Mouse (Mus musculus) forebrain, embryonic 10.5 days (tissue): ENCODE measurements around the gene Ugt1a5. TPM values are rescaled to one million over a fixed set of nuclear protein-coding genes. Genes with fewer than 3 reads are reported as not detected.
"Not testable (repeated sequence)": the region's sequence is repeated elsewhere in the genome, so short reads cannot be mapped to it uniquely, and the experiment has no call there.

ENCODE experiments used
- DNase-seq: peaks from one replicate; pipeline ENCODE4 v3.0.0-alpha.2; 2017; ENCODE audit warnings: low spot score; ENCODE audit errors: extremely low spot score
- H3K27ac ChIP-seq: fragments of 300-500 bp; sonication (generic); 2 replicates; pipeline ENCODE4 v1.5.1; 2016; ENCODE audit warnings: mild to moderate bottlenecking
- H3K27me3 ChIP-seq: fragments of 300-500 bp; sonication (generic); 2 replicates; pipeline ENCODE4 v1.6.1; 2016; ENCODE audit warnings: mild to moderate bottlenecking; ENCODE audit not compliant: poor library complexity, severe bottlenecking
- H3K36me3 ChIP-seq: fragments of 300-500 bp; sonication (generic); replicated peaks from 2 replicates; pipeline ENCODE4 v1.6.1; 2016; ENCODE audit warnings: mild to moderate bottlenecking, moderate library complexity
- H3K4me1 ChIP-seq: fragments of 300-500 bp; sonication (generic); 2 replicates; pipeline ENCODE4 v1.6.1; 2016
- H3K4me3 ChIP-seq: fragments of 300-500 bp; sonication (generic); 2 replicates; pipeline ENCODE4 v1.5.1; 2016; ENCODE audit warnings: mild to moderate bottlenecking, moderate library complexity
- H3K9me3 ChIP-seq: fragments of 300-500 bp; sonication (generic); 2 replicates; pipeline ENCODE4 v1.6.1; 2016; ENCODE audit warnings: mild to moderate bottlenecking, moderate library complexity
- WGBS: fragments of 180-500 bp; shearing (Covaris S2); methylation state at CpG from one replicate; pipeline ENCODE4 v1.1.7; 2016; 5-methylcytosine and 5-hydroxymethylcytosine counted together
- polyA plus RNA-seq: library from polyadenylated mRNA; unstranded; fragments of >200 nt; fragmentation: Nextera tagmentation; extraction: Ambion mirVana; gene quantifications from 2 replicates; pipeline ENCODE4 v1.2.1, GENCODE M21; 2016

The Ugt1a5 gene
- polyA plus RNA-seq, 1 experiment from 2014 or later = not detected

DNA sequence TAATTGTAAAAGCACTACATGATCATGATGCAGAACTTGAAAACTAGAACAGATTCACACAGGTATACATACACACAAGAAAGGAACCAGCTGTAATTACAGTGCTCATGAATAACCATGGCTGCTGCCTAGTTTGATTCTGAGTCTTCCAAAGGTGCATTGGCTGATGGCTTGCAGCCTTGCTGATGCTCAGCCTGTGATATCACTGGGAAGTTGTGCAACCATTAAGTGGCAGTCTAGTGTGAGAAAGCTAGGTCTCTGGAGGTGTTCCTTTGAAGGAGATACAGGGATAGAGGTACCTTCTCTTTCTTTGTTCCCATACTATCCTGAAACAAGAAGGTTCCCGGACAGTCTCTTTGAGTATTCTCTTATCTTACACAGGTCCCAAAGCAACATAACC, 53.2 kb downstream of the Ugt1a5 start:
- Histone ChIP-seq H3K27me3 (no peaks in the 10 kb centered on the region), H3K4me1 (no peaks in the 10 kb centered on the region), H3K4me3 (no peak overlapping the region), H3K27ac (no peak overlapping the region), H3K9me3 (peaks cover 22% of the 10 kb centered on the region), H3K36me3 (no peaks in the 10 kb centered on the region)
- WGBS = 16% methylated on average over 1 of the region's 1 CpGs
- peak; percentile 22 for DNase-seq

DNA sequence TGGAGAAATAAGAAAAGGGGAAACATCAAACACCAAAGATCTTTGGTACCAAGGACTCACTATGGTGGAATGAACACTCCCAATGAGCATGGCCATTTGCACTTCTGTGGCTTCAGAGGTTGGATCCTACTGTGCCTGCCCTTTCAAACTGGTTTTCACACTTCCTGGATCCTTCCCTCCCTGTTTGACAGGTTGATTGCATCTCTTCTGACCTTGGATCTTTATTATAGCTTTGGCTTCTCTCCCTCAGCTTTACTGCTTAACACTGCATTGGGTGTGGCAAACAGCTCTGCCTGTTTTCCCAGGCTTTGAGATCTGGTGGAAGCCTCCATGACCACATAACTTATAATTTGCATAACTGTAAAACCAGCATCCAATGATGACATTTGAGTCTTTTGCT, 54.5 kb downstream of the Ugt1a5 start:
- DNase-seq = peak; percentile 18
- Histone ChIP-seq H3K4me1 (no peaks in the 10 kb centered on the region), H3K4me3 (no peak overlapping the region), H3K27ac (no peak overlapping the region), H3K9me3 (peaks cover 10% of the 10 kb centered on the region), H3K36me3 (no peaks in the 10 kb centered on the region), H3K27me3 (no peaks in the 10 kb centered on the region)

DNA sequence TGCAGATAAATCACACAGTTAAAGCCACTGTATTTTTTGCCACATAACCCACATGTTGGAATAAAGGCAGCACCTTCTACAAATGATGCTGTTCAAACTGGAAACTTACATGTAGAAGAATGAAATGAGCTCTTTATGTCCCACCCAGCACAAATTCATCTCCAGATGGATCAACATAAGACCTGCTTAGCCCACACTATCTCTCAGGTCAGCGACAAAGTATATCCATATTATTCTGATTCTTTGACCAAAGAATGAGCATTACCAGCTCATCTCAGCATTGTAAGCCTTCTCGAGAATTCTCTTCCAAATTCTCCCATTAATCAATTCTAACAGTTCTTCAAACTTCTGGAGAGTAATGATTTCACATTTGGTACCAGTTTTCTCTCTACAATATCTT, 56.4 kb downstream of the Ugt1a5 start:
- no peak for DNase-seq

DNA sequence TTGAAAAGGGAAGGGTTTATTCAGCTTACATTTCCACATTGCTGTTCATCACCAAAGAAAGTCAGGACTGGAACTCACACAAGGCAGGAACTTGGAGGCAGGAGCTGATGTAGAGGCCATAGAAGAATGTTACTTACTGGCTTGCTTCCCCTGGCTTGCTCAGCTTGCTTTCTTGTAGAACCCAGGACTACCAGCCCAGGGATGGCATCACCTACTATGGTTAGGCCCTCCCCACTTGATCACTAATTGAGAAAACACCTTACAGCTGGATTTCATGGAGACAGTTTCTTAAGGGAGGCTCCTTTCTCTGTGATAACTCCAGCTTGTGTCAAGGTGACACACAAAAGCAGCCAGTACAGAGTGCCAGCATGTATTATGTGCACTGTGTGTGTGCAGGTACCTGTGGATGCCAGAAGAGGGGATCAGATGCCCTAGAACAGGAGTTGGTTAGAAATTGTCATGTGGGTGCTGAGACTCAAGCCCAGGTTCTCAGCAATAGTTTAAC, 57.3 kb downstream of the Ugt1a5 start:
- not testable (repeated sequence) for H3K36me3 ChIP-seq, H3K4me1 ChIP-seq, H3K27ac ChIP-seq, H3K4me3 ChIP-seq, H3K27me3 ChIP-seq
- DNase-seq = peak; percentile 20
- H3K9me3 ChIP-seq = peaks cover 29% of the 10 kb centered on the region

More for the DNA sequence above, 56.4 kb downstream of the Ugt1a5 start:
- no peaks in the 10 kb centered on the region for H3K27me3 ChIP-seq
- no peaks in the 10 kb centered on the region for H3K4me1 ChIP-seq
- no peak overlapping the region for H3K27ac ChIP-seq
- WGBS = 62% methylated on average over 2 of the region's 2 CpGs
- H3K4me3 ChIP-seq = no peak overlapping the region
- H3K36me3 ChIP-seq = no peaks in the 10 kb centered on the region
- peaks cover 20% of the 10 kb centered on the region for H3K9me3 ChIP-seq

DNA sequence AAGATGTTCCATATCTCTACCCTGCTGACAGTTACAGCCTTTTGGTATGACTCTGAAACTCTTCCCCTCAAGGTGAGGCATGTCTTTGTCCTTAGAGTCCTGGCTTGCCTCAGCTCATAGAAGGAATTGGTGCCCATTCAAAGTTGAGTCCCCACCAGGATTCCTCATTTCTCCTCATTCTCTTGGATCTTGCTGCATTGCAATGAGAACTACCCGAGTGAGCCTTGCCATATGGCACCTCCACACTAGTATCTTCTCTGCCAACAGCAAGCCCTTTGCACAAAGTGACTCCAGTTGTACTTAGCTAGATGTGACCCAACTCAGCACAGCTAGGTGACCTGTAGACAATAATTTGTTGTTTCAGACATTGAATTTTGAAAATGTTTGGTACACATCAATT, 57.8 kb downstream of the Ugt1a5 start:
- 61% methylated on average over 1 of the region's 1 CpGs for WGBS
- Histone ChIP-seq H3K4me3 (no peak overlapping the region), H3K27me3 (no peaks in the 10 kb centered on the region), H3K27ac (no peak overlapping the region), H3K36me3 (no peaks in the 10 kb centered on the region), H3K4me1 (no peaks in the 10 kb centered on the region), H3K9me3 (peaks cover 34% of the 10 kb centered on the region)
- DNase-seq = peak; percentile 28

DNA sequence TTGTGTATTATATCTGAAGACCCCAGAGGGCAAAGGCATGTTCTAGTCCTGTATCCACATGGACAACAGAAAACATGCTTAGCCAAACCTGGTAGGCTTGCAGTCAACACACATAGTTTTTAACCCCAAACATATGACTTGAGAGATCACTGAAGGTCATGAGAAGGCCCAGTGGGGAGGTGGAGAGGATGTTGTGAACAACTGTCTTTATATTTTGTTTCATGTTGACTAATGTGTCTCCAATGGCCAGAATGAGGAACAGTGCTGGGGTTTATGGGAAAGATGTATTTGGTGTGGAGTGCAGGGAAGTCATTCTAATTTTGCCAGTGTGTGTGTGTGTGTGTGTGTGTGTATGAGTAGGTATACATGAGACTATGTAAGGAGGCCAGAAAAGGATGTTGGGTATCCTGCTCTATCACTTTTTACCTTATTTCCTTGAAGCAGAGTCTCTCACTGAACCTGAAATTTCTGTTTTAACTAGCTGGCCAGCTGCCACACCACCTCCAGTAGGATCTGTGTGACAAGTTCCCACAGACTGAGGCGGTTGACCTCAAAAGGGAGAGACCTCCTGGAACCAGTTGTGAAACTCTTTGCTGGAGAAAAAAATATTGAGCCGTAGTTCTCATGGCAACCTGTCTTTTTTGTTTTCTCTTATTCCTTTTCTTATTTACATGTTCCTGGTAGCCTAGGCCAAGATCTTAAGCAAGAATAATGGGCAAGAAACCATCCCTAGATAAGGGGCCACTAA, 58.4 kb downstream of the Ugt1a5 start:
- no peak overlapping the region for H3K27ac ChIP-seq
- H3K36me3 ChIP-seq = no peaks in the 10 kb centered on the region
- no peaks in the 10 kb centered on the region for H3K27me3 ChIP-seq
- H3K9me3 ChIP-seq = peaks cover 40% of the 10 kb centered on the region
- no peak overlapping the region for H3K4me3 ChIP-seq
- H3K4me1 ChIP-seq = no peaks in the 10 kb centered on the region
- peak; percentile 27 for DNase-seq
- 74% methylated on average over 2 of the region's 2 CpGs for WGBS

DNA sequence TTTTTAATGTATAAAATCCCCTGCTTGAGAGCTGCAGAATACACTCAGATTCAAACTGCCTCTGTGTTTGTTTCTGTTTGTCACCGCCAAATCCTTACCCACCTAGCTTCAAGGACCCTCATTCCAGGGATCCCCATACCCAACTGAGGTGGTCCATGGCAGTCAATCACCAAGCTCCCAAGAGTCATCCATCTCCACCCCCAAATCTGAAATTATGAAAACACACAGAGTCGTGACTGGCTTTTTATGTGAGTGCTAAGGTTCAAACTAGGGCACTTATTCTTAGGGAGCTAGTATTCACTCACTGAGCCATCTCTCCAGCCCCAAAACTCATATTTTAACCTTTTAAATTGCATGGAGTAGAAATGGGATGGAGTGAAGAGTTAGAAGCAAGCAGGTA, 59.5 kb downstream of the Ugt1a5 start:
- DNase-seq, H3K36me3 ChIP-seq, H3K27me3 ChIP-seq, H3K4me1 ChIP-seq, H3K27ac ChIP-seq, H3K4me3 ChIP-seq: not testable (repeated sequence)
- peaks cover 51% of the 10 kb centered on the region for H3K9me3 ChIP-seq
- WGBS = 43% methylated on average over 2 of the region's 2 CpGs

DNA sequence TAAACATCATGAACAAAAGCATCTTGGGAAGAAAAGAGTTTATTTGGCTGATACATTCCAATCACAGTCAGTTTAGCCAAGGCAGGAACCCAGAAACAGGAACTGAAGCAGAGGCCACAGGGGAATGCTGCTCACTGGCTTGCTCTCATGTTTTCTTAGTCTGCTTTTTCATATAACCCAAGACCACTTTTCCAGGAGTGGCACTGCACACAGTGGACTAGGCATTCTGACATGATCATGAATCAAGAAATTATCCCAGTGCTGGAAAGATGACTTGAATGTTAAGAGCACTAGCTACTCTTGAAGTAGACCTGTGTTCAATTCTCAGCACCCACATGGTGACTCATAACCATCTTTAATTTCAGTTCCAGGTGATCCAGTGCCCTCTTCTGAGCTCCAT, 59.9 kb downstream of the Ugt1a5 start:
- DNase-seq = peak; percentile 14
- H3K27me3 ChIP-seq = no peaks in the 10 kb centered on the region
- no peaks in the 10 kb centered on the region for H3K4me1 ChIP-seq
- H3K4me3 ChIP-seq = no peak overlapping the region
- no peaks in the 10 kb centered on the region for H3K36me3 ChIP-seq
- H3K27ac ChIP-seq = no peak overlapping the region
- peaks cover 56% of the 10 kb centered on the region for H3K9me3 ChIP-seq

DNA sequence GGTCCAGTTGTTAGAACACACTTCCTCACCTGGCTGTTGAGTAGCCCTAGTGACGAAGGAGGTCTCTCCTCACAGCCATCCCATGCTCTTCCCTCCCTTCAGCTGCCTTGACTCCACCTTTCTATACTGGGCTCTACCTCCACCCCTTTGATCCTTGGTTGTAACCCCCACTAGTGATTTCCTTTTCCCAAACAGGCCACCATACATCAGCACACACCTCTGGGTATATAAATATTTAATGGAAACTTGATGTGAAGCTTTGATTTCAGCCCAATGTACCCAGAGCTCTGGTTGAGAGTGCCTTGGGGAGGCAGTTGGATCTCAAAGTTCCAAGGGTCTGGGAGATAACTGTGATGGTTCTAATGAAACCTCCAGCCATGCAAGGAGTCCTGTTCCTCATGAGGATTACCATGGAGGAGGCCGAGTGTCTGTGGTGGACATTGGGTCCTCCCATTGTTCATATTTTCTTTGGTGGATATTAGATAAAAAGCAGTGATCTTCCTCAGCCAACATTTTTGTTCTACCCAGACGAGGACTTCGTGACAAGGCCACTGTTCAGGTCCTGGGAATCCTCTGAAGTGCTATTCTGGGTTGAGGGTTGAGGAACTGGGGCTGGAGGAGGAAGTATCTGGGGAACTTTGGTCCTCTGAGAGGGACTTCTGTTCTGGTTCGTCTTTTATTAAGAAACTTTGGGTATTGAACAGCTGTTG, 61.0 kb downstream of the Ugt1a5 start, which contains the start of gene Mroh2a:
Gene Mroh2a, plus strand, starts transcription at position 317 of the 710 bp plus-strand sequence.
- no peaks in the 10 kb centered on the region for H3K36me3 ChIP-seq
- DNase-seq = peak; percentile 17
- WGBS = 58% methylated on average over 5 of the region's 5 CpGs
- H3K9me3 ChIP-seq = peaks cover 66% of the 10 kb centered on the region
- no peaks in the 10 kb centered on the region for H3K27me3 ChIP-seq
- H3K27ac ChIP-seq = no peak within 1 kb of the TSS
- no peak within 1 kb of the TSS for H3K4me3 ChIP-seq
- H3K4me1 ChIP-seq = no peaks in the 10 kb centered on the region

DNA sequence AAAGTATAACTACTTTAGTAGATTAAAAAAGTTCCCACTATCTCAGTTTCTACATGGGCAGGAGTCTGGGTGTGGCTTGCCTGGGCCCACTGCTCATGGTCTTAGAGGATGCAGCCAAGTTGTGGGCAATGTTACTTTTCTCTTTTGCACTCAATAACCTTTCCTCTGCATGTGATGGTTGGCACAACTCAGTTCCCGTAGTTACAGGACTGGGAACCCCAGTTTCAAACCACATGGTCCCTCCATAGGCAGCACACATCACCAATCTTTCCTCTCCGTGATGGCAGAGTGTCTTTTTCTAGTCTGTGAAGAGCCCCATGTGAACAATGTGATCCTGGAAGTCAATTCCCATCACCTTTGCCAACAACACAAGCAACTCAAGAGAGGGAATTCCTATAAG, 61.7 kb downstream of the Ugt1a5 start:
- peak; percentile 14 for DNase-seq

DNA sequence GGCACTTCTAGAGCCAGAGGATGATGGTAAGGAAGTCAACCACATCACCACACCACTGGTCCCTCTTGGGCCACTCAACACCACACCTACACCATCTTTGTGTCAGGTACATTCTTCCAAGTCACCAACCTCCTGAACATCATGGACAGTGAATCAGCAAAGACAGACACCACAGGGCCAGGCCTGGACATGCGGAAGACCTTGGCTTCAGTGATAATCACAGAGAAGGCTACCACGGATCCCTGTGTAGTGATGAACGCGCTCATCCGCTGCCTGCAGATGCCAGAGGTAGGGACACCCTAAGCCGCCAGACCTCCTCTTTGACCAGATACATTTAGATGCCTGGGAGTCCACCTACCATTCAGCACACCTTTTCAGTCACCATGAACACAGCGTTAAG, 62.3 kb downstream of the Ugt1a5 start:
- Histone ChIP-seq H3K9me3 (peaks cover 79% of the 10 kb centered on the region), H3K27ac (no peak overlapping the region), H3K4me3 (no peak overlapping the region), H3K36me3 (no peaks in the 10 kb centered on the region), H3K4me1 (no peaks in the 10 kb centered on the region), H3K27me3 (no peaks in the 10 kb centered on the region)
- WGBS = 71% methylated on average over 7 of the region's 7 CpGs
- DNase-seq = no peak

More for the DNA sequence above, 61.7 kb downstream of the Ugt1a5 start:
- Histone ChIP-seq H3K4me1 (no peaks in the 10 kb centered on the region), H3K27ac (no peak overlapping the region), H3K36me3 (no peaks in the 10 kb centered on the region), H3K9me3 (peaks cover 73% of the 10 kb centered on the region), H3K4me3 (no peak overlapping the region), H3K27me3 (no peaks in the 10 kb centered on the region)
- 67% methylated on average over 2 of the region's 2 CpGs for WGBS

DNA sequence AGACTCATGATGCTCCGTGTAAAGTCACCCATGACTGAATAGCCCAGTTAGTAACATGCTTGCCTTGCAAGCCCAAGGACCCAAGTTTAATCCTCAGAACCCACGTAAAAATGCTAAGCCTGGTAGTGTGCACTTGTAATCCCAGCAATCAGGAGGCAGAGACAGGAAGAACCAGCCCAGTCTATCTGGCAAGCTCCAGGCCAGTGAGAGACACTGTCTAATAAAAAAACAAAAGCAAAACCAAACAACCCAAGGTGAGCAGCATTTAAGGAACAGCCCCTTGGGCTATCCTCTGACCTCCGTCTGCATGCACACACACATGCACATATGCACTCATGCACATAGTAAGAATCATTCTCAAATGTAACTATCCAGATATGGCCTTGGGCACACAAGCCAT, 63.8 kb downstream of the Ugt1a5 start:
- Histone ChIP-seq H3K9me3 (peaks cover 94% of the 10 kb centered on the region), H3K27me3 (no peaks in the 10 kb centered on the region), H3K27ac (no peak overlapping the region), H3K4me3 (no peak overlapping the region), H3K36me3 (no peaks in the 10 kb centered on the region), H3K4me1 (no peaks in the 10 kb centered on the region)
- WGBS = 85% methylated on average over 3 of the region's 3 CpGs
- no peak for DNase-seq

DNA sequence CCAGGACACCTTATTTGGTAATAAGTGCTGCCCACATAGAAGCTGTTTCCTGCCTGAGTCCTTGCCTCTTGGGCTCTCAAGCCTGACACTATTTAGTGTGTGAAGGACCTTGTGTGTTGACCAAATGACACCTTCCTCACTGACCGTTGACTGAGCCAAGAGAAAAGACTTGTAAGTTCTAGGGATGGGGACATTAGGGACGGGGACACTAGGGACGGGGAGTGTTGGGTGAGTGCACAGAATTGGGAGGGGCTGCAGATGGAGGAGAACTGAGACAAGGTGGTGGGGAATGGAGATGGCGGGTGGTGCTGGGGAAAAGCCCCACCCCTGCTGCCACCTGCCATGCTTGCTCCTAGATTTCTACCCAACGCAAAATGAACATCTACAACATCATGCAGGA, 64.2 kb downstream of the Ugt1a5 start:
- no peak for DNase-seq
- H3K4me3 ChIP-seq = no peak overlapping the region

More for the DNA sequence above, 64.2 kb downstream of the Ugt1a5 start:
- H3K4me1 ChIP-seq = no peaks in the 10 kb centered on the region
- no peaks in the 10 kb centered on the region for H3K36me3 ChIP-seq
- 87% methylated on average over 5 of the region's 5 CpGs for WGBS
- H3K27ac ChIP-seq = no peak overlapping the region
- peaks cover 98% of the 10 kb centered on the region for H3K9me3 ChIP-seq
- H3K27me3 ChIP-seq = no peaks in the 10 kb centered on the region
